Mouse (Mus musculus) intestine, embryonic 16.5 days (tissue): Measurements from ENCODE around the gene Khnyn. TPM values are rescaled to one million over a fixed set of nuclear protein-coding genes. Genes with fewer than 3 reads are reported as not detected.

ENCODE experiments used
- ATAC-seq: fragments of 200-750 bp; cut with Nextera tagmentation; 2 replicates; pipeline ENCODE4 v1.8.0; 2017; ENCODE audit warnings: moderate TSS enrichment, moderate library complexity
- H3K27ac ChIP-seq: fragments of 300-500 bp; sonication (generic); 2 replicates; pipeline ENCODE4 v1.5.1; 2014; ENCODE audit warnings: mild to moderate bottlenecking, low read length
- H3K27me3 ChIP-seq: fragments of 300-500 bp; sonication (generic); replicated peaks from 2 replicates; pipeline ENCODE4 v1.6.1; 2014; ENCODE audit warnings: low read length, control low read depth, mixed read lengths; ENCODE audit not compliant: control insufficient read depth, insufficient read depth
- H3K36me3 ChIP-seq: fragments of 300-500 bp; sonication (generic); 2 replicates; pipeline ENCODE4 v1.6.1; 2014; ENCODE audit warnings: low read length, control low read depth; ENCODE audit not compliant: control insufficient read depth, insufficient read depth
- H3K4me1 ChIP-seq: fragments of 300-500 bp; sonication (generic); 2 replicates; pipeline ENCODE4 v1.6.1; 2014; ENCODE audit warnings: low read length, control low read depth, mixed read lengths; ENCODE audit not compliant: control insufficient read depth, insufficient read depth
- H3K4me2 ChIP-seq: fragments of 300-500 bp; sonication (generic); 2 replicates; pipeline ENCODE4 v1.6.1; 2014; ENCODE audit warnings: low read depth, low read length, control low read depth
- H3K4me3 ChIP-seq: fragments of 300-500 bp; sonication (generic); 2 replicates; pipeline ENCODE4 v1.5.1; 2014; ENCODE audit warnings: mild to moderate bottlenecking, low read length
- H3K9ac ChIP-seq: fragments of 300-500 bp; sonication (generic); 2 replicates; pipeline ENCODE4 v1.6.1; 2014; ENCODE audit warnings: low read depth, low read length
- H3K9me3 ChIP-seq: fragments of 300-500 bp; sonication (generic); 2 replicates; pipeline ENCODE4 v1.6.1; 2016; ENCODE audit warnings: low read length, control low read depth; ENCODE audit not compliant: control insufficient read depth
- WGBS: fragments of 180-500 bp; shearing (Covaris S2); extraction: QIAGEN DNeasy Blood & Tissue Kit; methylation state at CpG from one replicate; pipeline ENCODE4 v1.1.7; 2014; 5-methylcytosine and 5-hydroxymethylcytosine counted together
- polyA plus RNA-seq: library from polyadenylated mRNA; unstranded; fragments of >200 nt; fragmentation: Nextera tagmentation; extraction: Ambion mirVana; gene quantifications from 2 replicates; pipeline ENCODE4 v1.2.1, GENCODE M21; 2015

Gene Khnyn
- polyA plus RNA-seq, result 12.5 and 13.6 TPM in 2 replicates

DNA sequence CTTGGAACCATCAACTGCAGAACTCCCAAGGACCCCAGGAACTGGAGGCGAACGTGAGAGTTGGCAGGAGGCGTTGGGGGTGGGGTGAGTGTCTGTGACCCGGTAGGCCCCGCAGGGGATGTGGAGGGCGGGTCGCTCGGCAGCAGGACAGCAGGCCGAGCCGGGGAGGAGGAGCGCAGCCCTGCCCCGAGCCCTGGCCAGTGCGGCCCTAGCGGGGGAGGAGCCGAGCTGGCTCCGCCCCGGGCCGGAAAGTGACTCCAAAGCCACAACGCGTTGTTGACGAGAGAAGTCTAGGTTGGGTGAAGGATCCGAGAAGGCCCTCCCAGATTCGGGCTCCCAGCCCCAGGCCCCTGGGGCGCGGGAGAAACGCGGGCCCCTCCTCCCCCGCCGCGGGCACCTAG lies at the start of gene Khnyn:
TSS of gene Khnyn (plus strand) at position 235 of the 401 bp plus-strand sequence.
- H3K4me1 ChIP-seq, result peaks cover 32% of the 10 kb centered on the region
- H3K36me3 ChIP-seq, result peaks cover 18% of the 10 kb centered on the region
- ATAC-seq, result peak; percentile 93
- 0% methylated on average over 23 of the region's 30 CpGs for WGBS
- peak within 1 kb of the TSS; percentile 97 for H3K27ac ChIP-seq
- H3K27me3 ChIP-seq, result no peaks in the 10 kb centered on the region
- no peaks in the 10 kb centered on the region for H3K9me3 ChIP-seq
- H3K4me3 ChIP-seq, result peak within 1 kb of the TSS; percentile 85
- H3K4me2 ChIP-seq, result peak within 1 kb of the TSS; percentile 77
- peak within 1 kb of the TSS; percentile 88 for H3K9ac ChIP-seq

DNA sequence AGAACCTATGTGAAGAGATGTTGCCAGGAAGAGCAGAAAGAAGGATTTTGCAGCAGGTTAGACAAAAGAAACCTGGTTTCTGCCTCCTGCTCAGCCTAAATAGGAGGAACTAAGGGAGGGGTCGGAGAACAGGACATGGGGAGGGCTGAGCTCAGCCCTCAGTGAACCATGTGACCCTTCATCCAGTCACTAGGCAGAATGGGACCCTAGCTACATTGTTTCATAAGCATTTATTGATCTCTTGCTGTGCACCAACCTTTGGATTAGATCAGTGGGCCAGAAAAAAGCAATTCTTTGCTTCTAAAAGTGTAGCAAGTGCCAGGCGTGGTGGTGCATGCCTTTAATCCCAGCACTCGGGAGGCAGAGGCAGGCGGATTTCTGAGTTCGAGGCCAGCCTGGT lies 46.4 kb upstream of the Khnyn start:
- Histone ChIP-seq H3K4me1 (no peaks in the 10 kb centered on the region), H3K4me2 (no peak overlapping the region), H3K27me3 (no peaks in the 10 kb centered on the region), H3K27ac (no peak overlapping the region), H3K36me3 (no peaks in the 10 kb centered on the region), H3K4me3 (no peak overlapping the region), H3K9me3 (no peaks in the 10 kb centered on the region), H3K9ac (no peak overlapping the region)
- 82% methylated on average over 5 of the region's 5 CpGs for WGBS
- no peak for ATAC-seq

DNA sequence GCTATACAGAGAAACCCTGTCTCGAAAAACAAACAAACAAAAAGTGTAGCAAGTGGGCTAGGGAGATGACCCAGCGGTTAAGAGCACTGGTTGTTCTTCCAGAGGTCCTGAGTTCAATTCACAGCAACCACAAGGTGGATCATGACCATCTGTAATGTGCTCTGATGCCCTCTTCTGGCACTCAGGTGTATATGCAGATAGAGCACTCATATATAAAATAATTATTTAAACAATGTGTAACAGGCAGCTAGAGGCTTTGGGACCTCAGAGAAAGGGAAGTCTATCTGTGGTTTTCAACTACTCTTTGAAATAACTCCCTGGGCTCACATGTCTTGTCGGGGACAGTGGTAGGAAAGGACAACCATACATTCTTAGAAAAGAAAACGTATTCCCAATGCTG lies 46.0 kb upstream of the Khnyn start:
- H3K27ac ChIP-seq, result no peak overlapping the region
- no peaks in the 10 kb centered on the region for H3K9me3 ChIP-seq
- no peak overlapping the region for H3K4me2 ChIP-seq
- ATAC-seq, result no peak
- no peaks in the 10 kb centered on the region for H3K4me1 ChIP-seq
- no peak overlapping the region for H3K4me3 ChIP-seq
- H3K36me3 ChIP-seq, result no peaks in the 10 kb centered on the region
- whole genome bisulfite sequencing, result 86% methylated on average over 4 of the region's 4 CpGs
- H3K27me3 ChIP-seq, result no peaks in the 10 kb centered on the region
- no peak overlapping the region for H3K9ac ChIP-seq

DNA sequence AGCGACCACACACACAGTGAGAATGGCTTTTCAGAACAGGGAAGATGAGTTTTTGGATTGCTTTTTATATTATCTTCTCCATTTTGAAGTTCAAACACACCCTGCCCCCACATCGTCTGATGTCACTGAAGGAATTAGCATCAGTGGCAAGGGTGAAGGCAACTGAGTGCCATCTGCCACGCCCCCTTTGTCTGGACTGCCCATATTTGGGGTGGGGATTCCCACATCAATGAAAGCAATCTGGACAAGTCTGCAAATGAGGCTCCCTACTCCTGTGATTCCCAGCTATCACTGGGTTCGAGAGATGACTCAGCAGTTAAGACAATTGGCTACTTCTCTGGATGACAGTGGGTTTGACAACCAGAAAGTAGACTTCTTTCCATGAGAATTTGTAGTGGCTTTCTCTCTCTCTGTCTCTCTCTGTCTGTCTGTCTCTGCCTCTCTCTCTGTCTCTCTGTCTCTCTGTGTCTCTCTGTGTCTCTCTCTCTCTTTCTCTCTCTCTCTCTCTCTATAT lies 43.8 kb upstream of the Khnyn start:
- 64% methylated on average over 4 of the region's 4 CpGs for WGBS
- ATAC-seq, result no peak
- Histone ChIP-seq H3K4me1 (no peaks in the 10 kb centered on the region), H3K4me3 (no peak overlapping the region), H3K27me3 (no peaks in the 10 kb centered on the region), H3K9ac (no peak overlapping the region), H3K4me2 (no peak overlapping the region), H3K36me3 (no peaks in the 10 kb centered on the region), H3K27ac (no peak overlapping the region), H3K9me3 (no peaks in the 10 kb centered on the region)

DNA sequence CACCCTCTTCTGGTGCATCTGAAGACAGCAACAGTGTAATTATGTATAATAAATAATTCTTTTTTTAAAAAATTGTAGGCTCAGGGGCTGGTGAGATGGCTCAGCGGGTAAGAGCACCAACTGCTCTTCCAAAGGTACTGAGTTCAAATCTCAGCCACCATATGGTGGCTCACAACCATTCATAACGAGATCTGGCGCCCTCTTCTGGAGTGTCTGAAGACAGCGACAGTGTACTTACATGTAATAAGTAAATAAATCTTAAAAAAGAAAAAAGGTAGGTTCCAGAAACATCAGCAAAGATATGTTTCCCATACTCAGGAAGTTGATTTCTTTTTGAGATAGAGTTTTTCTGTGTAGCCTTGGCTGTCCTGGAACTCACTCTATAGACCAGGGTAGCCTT lies 42.0 kb upstream of the Khnyn start:
- Histone ChIP-seq H3K36me3 (no peaks in the 10 kb centered on the region), H3K27ac (no peak overlapping the region), H3K27me3 (no peaks in the 10 kb centered on the region), H3K4me1 (no peaks in the 10 kb centered on the region), H3K9me3 (no peaks in the 10 kb centered on the region), H3K4me2 (no peak overlapping the region), H3K9ac (no peak overlapping the region), H3K4me3 (no peak overlapping the region)
- ATAC-seq, result no peak
- 75% methylated on average over 4 of the region's 4 CpGs for WGBS

DNA sequence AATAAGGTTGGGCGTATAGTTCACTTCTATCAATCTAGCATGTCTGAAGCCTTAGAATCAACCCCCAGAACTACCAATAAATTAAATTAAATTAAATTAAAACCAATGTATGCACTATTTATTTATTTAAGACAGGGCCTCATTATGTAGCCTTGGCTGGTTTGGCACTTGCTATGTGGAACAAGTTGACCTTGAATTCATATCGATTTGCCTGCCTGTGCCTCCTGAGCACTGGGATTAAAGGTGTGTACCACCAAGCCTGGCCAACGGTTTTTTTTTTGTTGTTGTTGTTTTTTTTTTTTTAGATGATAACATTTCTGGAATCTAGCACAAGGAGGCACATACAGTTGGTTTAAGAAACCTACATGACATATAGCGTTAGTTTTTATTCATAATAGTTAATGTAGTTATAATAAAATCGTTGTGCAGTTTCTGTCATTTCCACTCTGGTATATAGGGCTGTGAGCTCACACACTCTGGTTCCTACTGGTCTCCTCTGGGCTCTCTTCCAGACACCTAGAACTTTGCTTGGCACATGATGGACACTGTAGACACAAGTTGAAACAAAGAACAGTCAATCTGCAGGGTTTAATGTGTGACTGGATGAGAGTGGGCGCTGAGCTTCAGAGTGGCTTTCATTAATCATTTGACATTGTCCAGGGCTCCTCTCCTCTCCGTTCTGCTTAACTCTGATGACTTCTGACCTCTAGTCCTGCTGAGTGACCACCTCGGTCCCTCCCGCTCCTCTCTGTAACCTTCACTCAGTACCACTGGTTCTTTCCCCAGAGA lies 39.0 kb upstream of the Khnyn start:
- Histone ChIP-seq H3K4me2 (no peak overlapping the region), H3K4me3 (no peak overlapping the region), H3K36me3 (no peaks in the 10 kb centered on the region), H3K27ac (no peak overlapping the region), H3K9me3 (no peaks in the 10 kb centered on the region), H3K4me1 (0 out of 2 replicates have a peak, but pooled peaks cover under 1% of the 10 kb centered on the region), H3K9ac (no peak overlapping the region), H3K27me3 (no peaks in the 10 kb centered on the region)
- ATAC-seq, result no peak
- 55% methylated on average over 9 of the region's 9 CpGs for WGBS

DNA sequence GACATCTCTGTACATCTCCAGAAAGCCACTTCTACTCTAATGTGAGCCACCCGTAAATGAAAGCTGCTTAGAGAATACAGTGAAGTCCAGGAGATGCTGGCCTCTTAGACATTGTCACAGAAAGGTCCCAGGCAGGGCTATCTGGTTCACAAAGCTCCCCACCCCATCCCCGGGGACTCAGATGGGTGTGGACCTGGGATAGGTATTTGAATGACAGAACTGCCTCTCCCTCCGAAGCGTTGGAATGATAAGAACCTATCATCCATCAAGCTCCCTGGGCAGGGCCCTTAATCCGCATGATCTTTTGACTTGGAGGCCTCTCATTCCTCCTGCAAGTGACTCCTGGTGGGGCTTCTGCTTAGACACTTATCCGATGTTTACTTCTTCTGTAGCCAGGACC lies 33.9 kb upstream of the Khnyn start:
- H3K4me3 ChIP-seq, result no peak overlapping the region
- no peaks in the 10 kb centered on the region for H3K9me3 ChIP-seq
- H3K27ac ChIP-seq, result no peak overlapping the region
- peaks cover 24% of the 10 kb centered on the region for H3K4me1 ChIP-seq
- H3K27me3 ChIP-seq, result no peaks in the 10 kb centered on the region
- no peak overlapping the region for H3K9ac ChIP-seq
- no peak for ATAC-seq
- H3K4me2 ChIP-seq, result no peak overlapping the region
- WGBS, result 45% methylated on average over 6 of the region's 6 CpGs
- no peaks in the 10 kb centered on the region for H3K36me3 ChIP-seq

DNA sequence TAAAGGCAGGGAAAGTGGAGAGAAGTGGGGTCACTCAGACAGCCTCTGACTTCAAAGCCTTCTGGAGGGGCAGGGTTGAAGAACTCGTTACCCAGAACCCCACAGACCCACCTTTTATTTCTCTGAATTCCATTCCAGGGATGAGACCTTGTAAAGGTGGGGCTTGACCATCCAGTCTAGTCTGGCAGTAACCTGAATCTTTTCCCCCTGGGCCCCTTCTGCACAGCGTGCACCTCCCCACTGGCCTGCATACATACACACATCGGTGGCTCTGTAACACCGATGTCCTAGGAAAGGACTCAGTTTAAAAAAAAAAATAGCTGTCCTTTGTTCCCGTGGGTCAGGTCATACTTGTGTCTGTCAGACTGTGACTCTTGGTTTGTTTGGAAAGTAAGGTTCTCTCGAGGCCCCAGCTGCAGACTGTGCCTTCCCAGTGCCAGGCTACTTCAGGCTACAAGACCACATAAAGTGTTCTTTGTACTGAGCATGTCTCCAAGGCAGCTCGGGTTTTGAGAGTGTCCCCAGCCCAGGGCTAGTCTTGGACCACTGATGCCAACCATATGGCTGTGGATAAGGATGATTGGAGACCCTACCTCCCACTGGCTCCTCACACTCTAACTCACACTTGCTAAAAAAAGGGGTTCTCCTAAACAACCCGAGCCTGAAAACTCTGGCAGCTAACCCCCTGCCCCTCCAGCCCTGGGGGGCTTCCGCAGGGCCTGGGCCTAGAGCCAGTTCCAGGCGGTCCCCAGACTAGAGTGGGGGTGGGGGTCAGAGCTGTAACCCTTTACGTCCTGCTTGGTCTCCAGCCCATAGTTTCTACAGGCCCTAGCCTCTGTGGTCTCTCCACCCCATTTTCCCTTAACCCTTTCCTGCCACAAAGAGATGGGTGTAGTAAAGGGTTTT lies 31.8 kb upstream of the Khnyn start:
- peak overlapping the region; percentile 73 for H3K4me3 ChIP-seq
- H3K9me3 ChIP-seq, result no peaks in the 10 kb centered on the region
- peak overlapping the region; percentile 97 for H3K27ac ChIP-seq
- no peaks in the 10 kb centered on the region for H3K36me3 ChIP-seq
- WGBS, result 5% methylated on average over 11 of the region's 11 CpGs
- H3K4me2 ChIP-seq, result peak overlapping the region; percentile 78
- H3K9ac ChIP-seq, result peak overlapping the region; percentile 84
- ATAC-seq, result peak; percentile 55
- H3K4me1 ChIP-seq, result peaks cover 41% of the 10 kb centered on the region
- H3K27me3 ChIP-seq, result no peaks in the 10 kb centered on the region

DNA sequence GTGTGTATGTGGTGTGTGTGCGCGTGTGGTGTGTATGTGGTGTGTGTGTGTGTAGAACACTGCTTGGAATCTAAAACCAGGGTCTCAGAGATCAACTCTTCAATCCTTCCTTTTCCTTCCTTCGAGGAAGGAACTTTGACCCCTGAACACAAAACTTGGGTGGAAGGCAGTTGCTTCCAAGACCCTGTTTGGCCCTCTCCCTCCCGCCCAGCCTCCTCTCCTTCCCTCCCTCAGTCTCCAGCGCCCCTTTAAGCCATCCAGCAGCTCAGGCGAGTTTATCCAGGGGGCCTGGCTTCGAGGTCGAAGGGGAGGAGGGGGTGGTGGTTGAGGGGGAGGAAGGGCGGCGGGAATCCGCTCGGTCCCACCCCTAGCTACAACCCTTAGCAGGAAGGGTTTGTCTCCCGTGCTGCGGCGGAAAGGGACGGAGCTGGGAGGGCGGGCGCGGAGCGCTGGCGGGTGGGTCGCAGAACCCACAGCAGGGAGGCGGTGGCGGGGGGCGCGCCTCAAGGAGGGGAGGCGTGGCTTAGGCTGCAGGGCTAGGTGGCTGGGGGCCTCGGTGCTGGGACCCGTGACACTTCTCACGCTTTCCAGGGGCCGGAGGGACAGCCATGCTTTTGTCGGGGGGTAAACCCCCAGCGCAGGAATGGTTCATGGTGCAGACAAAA lies 31.0 kb upstream of the Khnyn start, which contains the start of gene Nynrin:
TSS of gene Nynrin (plus strand) at position 390 of the 665 bp plus-strand sequence.
- peaks cover 43% of the 10 kb centered on the region for H3K4me1 ChIP-seq
- peak within 1 kb of the TSS; percentile 84 for H3K9ac ChIP-seq
- under 1% methylated on average over 32 of the region's 33 CpGs for WGBS
- H3K9me3 ChIP-seq, result no peaks in the 10 kb centered on the region
- H3K27me3 ChIP-seq, result no peaks in the 10 kb centered on the region
- H3K4me2 ChIP-seq, result peak within 1 kb of the TSS; percentile 78
- peak; percentile 87 for ATAC-seq
- H3K27ac ChIP-seq, result peak within 1 kb of the TSS; percentile 97
- no peaks in the 10 kb centered on the region for H3K36me3 ChIP-seq
- peak within 1 kb of the TSS; percentile 73 for H3K4me3 ChIP-seq
